Mouse (Mus musculus) spleen, adult 18-20 months (tissue): ENCODE data around the gene Olfr503.
"Not testable (repeated sequence)": the region's sequence is repeated elsewhere in the genome, so short reads cannot be mapped to it uniquely, and the experiment has no call there.

Experiments
- DNase-seq, 2 experiments: peaks; one replicate each; pipeline ENCODE4 v3.0.0; 2022; ENCODE audit warnings: mixed read lengths in 2 of 2

Olfr503 gene

GRCm38 (mm10) chr7:108544227-108544626, at the start of gene Olfr503:
TSS of gene Olfr503 (plus strand) at chr7:108544527.
- DNase-seq = not testable (repeated sequence)

- no peak for DNase-seq
These were observed 19.4 kb upstream of the Olfr503 start, which contains the start of gene Olfr502 for GRCm38 (mm10) chr7:108524965-108525364. TSS of gene Olfr502 (minus strand) at chr7:108525065.

- no peak for DNase-seq
These were observed 1.9 kb upstream of the Olfr503 start for GRCm38 (mm10) chr7:108542416-108542815.

- no peak for DNase-seq
These were observed 21.4 kb downstream of the Olfr503 start, which contains the start of gene Olfr504 for GRCm38 (mm10) chr7:108565693-108566092. TSS of gene Olfr504 (minus strand) at chr7:108565793.

GRCm38 (mm10) chr7:108589797-108590196, 45.5 kb downstream of the Olfr503 start:
- DNase-seq = no peak
